Mouse (Mus musculus): ENCODE data around the gene Prepl.
A peak's percentile ranks its signal among the peaks of the same experiment; 100 is the strongest.

The Prepl gene

DNA sequence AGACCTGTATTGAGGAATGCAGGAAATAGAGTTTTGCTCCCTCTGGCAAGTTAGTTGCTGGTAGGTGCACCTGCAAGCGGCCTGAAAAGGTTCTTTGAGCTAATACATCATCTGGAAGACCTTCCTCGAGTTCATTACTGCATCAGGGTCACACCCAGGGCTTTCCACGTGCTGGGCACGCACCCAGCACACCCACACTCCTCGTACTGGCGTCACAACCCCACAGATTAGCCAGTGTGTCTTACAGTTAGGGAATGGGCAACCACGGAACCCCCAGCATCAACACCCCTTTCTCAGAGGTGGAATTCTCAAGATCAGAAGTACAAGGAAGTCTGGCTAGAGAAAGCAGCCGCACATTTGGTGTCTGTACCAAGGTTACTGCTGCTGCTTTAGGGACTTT is 65.8 kb downstream of the Prepl start:
- DNase-seq (ENCODE audit: low read depth, low spot score), result no peak

DNA sequence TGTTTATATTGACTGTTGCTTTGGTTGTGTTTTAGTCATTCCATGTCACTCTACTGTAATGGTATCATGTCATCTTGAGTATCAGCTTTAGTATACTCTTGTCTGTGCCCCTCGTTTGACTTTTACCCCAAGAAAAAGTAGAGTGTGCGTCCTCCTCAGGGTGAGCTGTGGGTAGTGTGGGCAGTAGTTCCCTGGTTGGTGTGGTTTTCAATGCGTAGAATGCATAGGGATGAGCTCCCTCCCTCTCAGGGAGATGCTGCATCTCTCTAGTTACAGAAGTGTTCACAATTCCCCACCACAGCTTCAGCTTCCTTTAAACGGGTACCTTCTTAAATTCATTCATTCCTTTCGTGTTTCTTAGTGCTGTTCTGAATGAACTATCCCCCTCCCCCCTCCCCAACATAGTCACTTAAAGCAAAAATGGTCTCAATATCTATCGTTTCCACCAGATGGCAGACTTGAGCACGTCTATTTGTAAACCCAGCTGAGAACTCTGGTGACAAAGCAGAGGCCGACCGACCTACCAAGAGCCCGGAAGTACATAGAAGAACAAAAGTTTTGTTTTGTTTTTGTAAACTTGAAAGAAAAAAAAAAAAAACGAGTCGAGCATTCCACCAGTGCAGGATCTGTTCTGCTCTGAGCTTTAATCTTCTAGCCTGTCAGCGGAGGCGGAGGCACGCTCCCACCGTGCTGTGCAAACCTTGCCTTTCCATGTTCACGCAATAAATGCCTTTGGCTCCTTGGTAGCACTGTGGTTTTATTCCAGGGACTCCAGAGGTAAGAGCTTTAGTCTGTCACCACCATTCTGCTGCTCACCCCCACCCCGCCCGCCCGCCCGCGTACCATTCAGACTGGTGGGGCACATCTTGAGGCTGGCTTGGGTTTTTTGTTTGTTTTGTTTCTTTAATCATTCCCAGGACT is 66.5 kb downstream of the Prepl start:
- peak; percentile 82 for DNase-seq (ENCODE audit: low read depth, low spot score)

DNA sequence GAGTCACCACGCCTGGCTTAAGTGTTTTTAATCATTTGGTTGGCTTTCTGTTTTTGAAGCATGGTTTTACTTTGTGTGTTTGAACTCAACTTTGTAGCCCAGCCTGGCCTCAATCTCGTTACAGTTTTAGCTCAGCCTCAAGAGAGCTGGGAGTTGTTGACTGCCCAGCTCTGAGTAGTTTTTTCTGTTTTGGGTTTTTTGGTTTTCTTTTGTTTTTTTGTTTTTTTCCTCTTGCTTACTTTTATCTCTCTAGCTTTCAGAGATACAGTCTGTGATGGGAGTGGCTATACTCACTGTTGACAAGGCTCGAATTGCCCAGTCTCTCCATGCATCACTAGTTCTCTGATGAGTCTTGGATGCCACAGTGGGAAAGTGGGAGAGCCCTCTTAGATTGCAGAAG is 69.7 kb downstream of the Prepl start:
- DNase-seq (ENCODE audit: low read depth, low spot score), result no peak

DNA sequence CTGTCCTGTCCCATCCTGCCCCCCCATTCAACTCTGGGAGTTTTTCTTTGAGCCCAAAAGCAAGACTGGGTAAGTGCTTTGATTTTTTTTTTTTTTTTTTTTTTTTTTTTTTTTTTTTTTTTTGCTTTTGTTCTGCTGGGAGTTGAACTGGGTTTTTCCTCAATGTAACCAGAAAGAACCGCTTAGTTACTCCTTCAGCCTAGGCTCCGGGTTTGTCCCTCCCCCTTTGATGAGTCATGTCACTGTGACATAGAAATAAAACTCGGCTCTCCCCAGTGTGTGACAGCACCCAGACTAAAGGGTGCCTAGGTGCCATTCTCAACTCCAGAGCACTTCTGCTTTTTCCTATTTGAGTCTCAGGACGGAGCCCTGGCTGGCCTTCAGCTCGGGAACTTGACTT is 71.2 kb downstream of the Prepl start:
- DNase-seq (ENCODE audit: low read depth, low spot score), result no peak

DNA sequence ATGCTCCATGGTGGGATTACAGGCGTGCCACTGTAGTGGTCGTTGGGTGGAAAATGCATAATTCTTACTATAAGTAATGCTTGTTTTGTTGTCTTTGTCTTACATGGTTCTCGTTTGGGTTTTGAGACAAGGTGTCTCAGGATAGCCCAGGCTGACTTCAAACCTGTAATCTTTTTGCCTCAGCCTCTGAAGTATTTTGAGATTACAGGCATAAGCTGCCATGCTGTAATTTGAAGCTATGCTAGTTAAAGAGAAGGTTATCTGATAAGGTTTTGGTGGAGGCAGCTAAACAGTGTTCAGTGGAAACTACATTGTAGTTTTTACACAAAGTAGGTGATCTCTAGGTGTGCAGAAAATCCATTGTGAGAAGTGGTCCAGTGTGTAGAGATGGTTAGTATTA is 71.7 kb downstream of the Prepl start:
- no peak for DNase-seq (ENCODE audit: low read depth, low spot score)

DNA sequence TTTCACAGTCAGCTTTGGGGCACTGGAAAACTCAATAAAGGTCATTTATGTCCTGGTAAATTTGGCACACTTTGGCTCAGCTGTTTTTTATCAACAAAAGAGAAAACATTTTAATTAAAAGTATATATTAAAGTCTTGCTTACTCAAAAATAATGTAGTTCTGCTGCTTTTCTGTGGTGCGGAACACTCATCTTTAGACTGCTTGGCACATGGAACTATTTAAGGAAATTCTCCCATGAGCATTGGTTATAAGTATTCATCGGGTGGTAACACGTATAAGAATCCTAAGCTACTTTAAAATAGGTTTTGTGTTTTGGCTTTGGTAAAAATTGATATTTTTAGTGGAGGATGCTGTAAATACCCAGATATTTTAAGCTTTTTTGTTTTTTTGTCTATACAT is 75.4 kb downstream of the Prepl start:
- DNase-seq (ENCODE audit: low read depth, low spot score), result no peak

DNA sequence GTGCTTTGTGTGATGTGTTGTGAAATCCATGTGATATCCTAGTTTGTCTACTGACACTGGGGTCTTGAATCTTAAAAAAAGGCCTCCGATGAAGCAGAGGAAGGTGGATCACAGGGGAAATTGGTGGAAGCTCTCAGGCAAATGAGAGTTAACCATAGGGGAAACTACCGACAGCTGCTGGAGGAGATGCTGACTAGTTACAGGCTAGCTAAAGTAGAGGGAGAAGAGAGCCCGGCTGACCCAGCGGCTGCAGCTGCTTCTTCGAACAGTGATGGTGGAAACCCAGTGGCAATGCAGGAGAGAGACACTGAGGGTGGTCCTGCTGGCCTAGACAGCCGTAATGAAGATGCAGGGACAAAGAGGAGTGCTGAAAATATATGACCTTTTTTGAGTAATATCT is 76.6 kb downstream of the Prepl start:
- no peak for DNase-seq (ENCODE audit: low read depth, low spot score)

Data from forelimb bud, embryonic 11.5 days (tissue).